Mouse (Mus musculus) CD4-positive, CD25-positive, alpha-beta regulatory T cell, adult 2 months (primary cell): ENCODE measurements at regions not wholly inside any gene's neighbourhood (a gene's known extent, or its start where the extent isn't known, plus 50 kb on each side); places are given as distances from the start of the nearest gene placed in this dataset.
A peak's percentile ranks its signal among the peaks of the same experiment; 100 is the strongest.

Source experiments
- DNase-seq: peaks from one replicate; pipeline ENCODE4 v3.0.0-alpha.2; 2012; ENCODE audit warnings: low read depth, low spot score

DNA sequence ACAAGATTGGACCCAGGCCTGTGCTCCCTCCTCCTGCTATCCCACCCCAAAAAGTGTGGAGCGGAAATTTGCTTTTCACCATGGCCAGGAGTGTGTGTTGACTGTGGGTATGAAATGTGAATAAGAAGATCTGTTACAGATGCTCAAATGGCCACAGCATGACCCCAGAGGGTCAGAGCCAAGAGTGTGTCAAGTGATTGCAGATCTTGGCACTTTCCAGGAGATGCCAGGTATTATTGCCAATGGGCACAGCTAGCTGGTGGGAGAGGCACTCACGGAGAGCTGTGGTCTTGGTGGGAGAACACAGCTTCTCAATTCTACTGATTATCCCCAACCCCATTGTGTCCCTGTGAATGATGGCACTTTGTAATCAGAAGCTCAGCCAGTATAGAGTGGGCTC, 62.7 kb downstream of the Smim20 start:
- DNase-seq, result no peak

DNA sequence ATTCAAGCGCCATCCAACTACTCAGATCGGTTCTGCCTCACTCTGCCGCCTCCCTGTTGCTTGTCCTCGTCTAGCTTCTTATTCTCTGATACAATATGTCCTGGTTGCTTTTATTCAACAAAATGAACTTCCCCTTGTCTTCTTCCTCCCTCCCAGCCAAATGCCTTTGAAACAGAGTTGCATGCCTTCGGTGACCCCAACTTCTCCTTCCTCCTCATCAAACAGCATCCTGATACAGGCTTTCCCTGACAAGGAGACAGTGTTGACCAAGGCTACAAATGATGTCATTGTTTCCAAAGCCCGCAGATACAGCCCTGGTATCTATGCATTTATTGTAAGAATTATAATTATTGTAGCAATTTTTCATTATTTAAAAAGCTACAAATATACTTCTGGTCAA, 69.8 kb downstream of the Smim20 start:
- no peak for DNase-seq

DNA sequence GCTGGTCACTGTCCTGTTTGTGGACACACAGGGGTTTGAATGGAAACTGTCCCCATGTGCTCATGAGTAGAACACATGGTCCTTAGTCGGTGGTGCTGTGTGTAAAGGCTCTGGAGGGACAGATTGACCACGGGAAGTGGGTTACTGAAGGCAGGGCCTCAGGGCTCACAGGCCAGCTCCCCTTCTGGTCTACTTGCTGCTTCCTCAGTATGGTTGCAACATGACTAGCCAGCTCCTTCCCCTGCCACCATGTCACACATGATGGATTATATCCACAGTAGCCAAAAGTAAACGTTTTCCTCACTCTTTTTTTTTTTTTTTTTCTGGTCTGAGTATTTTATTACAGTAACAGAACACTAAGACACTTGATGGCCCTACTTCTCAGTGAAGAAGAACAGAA, 70.9 kb downstream of the Smim20 start:
- DNase-seq, result no peak

DNA sequence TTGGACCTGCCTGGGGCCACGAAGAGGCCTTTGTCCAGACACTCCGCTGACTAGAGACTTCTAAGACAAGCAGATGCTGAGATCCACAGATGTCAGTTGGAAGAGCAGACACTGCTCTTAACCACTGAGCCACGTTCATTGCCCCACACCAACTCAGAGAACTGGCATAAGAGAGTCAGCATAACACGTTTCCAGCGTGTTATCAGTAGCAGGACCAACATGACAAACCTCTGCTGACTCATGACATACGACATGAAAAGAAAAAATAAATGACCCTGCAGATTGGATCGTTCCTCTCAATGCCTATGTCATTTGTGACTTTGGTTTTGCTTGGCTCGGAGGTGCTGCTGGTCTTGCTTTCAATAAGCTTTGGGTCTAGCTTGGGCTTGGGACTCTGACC, 78.3 kb downstream of the Smim20 start:
- no peak for DNase-seq

DNA sequence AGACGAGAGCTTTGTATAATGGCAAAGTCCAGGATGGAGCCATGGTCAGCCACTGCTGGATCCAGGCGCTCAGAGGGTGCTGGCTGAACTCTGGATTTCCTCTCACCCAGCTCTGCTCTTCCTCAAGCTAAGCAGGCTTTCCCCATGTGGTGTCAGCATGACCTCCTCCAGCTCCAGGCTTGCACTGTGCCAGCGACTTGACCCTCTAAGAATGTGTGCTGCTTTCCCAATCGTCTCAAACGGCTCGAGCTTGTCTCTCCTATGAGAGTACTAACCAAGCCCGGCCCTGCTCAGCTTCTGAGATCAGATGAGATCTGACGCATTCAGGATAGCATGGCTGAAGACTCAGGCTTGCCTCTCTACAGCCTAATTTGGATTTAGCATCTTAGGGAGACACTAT, 79.1 kb downstream of the Smim20 start:
- DNase-seq, result no peak

DNA sequence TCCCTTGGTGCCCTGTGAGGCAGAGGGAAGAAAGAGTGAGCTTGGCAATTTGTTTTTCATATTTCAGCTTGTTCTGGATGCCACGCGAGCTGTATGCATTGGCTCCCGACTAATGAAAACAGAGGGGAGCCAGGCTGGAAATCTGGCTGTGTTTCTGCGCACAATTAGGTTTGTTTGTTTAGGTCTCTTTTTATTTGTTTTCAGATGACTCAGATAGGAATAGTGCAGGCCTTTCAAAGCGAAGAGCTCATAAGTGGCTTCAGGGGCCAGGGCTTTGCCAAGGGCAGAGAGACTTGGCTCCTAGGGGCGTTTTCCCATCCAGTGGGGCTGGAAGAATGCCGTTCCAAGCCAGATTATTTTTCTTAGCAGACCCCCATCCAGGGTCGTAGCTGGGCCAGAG, 79.9 kb downstream of the Smim20 start:
- DNase-seq, result no peak

DNA sequence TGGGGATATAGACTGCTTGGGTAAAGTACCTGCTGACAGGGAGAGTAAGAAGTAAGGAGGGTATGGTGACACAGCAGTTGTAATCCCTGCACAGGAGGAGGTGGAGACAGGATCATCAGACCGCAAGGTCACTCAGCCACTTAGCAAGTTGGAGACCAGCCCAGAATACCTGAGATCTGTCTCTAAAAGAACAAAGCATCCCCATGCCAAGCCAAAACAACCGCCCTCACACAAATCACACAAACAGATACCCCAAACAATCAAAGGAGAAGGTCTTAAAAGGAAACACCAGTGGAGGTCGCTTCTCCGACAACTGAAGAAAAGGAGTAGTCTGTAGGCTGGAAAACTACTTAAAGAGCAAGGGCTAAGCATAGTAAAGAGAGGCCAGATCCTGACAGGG, 86.0 kb downstream of the Smim20 start:
- DNase-seq, result no peak

DNA sequence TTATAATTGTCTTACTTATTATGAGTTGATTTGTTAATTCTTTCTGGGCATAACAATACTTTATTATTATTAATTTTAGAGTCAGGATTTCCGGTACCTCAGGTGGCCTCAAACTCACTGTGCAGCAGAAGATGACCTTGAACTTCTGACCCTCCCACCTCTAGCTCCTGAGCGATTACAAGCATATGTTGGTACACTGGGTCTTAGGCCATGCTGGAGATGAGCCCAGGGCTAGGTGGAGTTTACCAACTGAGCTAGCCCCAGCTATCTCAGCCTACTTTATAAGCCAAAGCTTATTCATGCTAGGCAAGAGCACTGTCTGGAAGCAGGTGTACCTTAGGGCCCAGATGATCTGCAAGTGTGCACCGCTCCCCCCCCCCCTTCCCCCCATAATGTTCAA, 87.4 kb downstream of the Smim20 start:
- DNase-seq, result no peak

DNA sequence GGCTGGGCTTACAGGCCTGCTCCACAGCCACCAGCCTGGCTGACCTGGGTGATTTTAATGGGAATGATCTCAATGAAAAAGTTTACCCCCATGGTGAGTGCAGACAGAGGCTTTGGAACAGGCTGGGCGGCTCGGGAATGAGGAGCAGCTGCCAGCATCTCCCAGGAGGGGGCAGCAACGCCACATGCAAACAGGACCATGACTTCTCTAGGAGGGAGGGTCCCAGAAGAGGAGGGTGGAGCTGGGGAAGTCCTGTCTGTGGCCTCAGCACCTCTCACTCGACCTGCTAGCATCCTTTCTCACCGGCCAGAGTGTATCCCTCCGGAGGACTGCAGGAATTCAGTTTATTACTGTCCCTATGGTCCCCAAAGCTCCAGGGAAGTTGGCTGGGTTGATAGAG, 88.2 kb downstream of the Smim20 start:
- DNase-seq, result peak; percentile 87

DNA sequence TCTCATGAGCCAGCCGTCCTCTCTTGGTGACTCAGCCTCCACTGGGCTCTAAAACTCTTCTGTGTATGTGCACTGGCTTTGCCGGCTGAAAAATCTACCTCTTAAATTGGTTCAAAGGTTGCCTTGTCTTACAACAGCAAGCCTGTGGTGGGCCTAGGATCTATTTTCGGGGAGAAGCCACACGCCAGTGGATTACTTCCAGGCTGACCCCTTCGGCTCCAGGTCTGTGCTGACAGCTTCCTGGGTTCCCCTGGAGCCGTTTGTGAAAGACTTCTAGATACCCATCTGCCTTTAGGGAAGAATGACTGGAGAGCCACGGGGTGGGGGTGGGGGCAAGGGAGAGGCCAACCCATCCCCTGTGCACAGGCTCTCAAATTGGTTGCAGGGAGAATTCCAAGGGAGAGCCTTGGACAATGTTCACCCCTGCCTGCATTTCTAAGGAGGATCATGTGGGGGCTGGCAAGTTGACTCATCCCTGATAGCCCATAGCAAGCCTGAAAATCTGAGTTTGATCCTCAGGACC, 90.3 kb downstream of the Smim20 start:
- no peak for DNase-seq

DNA sequence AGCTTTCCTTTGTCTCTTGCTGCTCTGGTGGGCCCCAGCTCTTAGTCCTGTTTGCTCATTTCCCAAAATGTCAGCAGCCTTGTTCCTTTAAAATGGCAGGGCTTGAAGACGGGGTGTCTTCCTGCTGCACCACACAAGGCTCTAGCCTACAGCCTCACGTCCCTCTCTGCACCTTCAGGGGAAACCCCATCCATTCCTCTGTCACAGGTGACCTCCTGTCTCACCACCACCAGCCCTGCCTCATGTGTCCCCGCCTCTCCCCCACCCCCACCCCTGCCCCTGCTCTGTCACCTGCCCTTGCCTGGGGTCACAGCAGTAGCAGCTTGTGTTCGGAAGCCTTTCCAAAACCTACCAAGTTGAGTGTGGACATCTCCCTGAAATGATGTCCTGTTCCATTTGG, 91.3 kb downstream of the Smim20 start:
- no peak for DNase-seq

DNA sequence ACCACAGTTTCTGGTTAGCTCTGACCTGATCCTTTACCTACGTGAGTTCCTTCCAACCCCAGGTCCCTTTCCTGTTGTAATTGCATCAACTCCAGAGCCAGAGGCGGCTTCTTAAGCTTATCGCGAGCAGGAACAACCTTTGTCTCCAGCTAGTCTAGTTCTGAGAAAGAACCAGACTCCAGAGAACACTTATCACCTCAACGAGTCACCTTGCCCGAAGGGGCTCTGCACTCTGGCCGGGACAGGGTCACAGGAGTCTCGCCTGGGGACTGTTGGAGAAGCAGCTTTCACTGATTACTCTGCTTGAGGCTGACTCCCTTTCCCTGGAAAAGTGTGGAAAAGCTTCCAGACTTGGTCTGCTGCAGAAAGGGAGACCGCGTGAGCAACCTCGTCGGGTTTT, 93.0 kb downstream of the Smim20 start:
- no peak for DNase-seq

DNA sequence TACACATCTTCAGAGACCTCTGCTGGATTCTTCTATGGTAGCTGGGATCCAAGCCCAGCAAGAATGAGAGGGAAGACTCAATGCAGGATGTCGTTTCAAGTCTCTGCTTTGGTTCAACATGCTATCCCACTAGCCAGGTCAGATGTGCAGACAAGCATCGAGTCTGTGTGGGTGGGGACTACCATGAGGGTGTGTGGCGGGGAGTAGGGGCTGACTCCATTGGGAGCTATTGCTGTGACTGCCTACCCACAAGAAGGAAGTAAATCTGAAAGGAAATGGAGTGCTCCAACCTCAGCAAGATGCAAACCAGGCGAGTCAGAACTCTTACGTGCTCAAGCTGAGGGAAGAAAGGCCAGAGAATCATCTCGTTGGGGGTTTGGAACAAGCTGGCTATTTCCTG, 94.4 kb downstream of the Smim20 start:
- DNase-seq, result no peak

DNA sequence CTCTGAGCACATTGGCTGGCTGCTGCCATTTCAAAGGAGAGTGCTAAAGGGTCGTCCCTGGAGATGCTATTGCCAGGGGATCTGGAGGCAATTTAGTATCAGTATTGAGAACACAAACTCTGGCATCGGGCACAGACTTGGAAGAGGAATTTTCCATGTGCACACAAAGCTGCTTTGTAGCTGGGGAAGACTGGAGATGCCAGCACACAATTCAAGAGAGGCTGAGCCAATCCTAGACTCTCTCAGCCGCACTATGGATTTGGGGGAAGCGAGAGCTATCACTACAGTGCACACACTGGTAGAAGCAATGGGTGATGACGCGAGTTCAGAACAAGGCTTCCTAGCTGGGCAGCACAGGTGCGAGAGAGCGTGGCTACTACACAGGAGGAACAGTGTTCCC, 97.0 kb downstream of the Smim20 start:
- no peak for DNase-seq

DNA sequence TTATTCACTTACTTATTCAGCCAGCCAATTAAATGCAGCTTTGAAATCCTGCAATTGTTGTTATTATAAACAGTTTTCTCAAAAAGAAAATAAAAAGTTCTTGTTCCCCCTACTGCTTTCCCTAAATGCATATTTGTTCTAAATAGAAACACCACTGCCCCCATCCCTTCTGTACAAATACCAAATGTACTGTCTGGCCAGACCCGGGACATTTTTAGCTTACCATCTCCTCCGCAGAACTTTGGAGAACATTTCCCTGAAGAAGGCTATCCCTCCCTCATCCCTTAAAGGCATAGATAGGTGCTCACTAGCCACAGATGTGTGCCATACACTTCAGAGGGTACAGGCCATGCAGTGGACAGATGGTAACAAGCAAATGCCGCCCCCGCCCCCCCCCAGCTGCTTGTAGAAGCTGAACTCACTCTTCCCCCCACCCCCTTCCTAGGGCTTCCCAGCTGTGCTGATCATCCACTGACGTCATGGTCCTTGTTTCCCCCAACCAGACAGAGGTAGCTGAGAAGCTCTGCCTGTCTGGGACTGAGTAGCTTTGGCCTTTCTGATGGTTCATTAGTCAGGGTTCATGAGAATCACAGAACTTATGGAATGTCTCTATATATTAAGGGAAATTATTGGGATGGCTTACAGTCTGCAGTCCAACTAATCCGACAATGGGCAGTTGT, 98.9 kb upstream of the Rbpj start:
- no peak for DNase-seq

DNA sequence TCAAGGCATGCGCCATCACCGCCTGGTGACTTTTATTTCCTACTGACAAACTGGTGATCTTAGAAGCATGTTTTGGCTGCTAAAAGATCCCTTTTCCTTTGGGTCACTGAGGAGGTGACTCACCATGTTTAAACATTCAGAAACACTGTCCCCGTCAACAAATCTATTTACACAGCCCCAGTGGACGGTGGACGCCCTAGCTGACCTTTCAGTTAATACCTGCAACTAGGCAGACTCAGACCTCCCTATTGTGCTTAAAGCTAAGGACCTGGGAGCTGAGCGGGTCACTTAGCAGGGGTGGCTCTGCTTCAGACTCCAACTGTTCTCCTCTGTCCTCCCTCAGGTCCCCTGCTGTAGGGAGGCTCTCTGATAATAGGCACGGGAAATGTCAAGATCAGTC, 95.7 kb upstream of the Rbpj start:
- DNase-seq, result no peak

DNA sequence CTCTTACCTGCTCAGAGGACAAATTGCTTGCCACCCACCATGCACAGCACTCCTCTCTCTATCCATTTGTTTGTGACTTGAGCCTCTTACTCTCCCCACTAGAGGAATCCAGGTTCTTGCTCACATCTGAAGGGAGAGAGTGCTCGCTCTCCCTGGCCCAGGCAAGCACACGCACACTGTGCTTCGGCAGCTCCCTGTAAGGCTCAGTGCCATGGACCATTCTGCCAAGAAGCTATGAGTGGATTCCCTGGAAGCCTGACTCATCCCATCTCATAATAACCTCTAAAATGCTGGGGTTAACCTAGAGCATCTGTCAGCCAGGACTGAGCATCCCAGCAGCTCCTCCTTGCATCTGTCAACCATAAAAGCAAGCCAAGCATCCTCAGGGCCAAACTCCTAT, 94.3 kb upstream of the Rbpj start:
- no peak for DNase-seq

DNA sequence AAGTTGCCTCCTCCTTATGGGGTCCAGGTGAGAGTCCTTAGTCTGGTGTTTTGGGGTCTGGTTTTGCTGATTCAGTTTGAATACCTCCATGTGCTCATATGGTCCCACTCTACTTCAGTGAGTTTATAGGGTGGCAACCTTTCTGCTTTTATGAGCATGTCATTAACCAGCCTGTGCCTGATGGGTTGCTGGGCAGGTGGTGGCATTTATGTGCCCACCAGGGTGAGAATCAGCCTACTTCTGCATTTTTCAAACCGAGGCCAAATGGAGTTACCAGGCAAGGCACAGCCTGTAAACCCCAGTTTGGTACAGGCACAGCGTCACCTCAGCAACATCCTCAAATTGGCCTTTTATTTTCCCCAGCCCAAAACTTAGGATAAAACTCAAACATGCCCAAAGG, 92.6 kb upstream of the Rbpj start:
- no peak for DNase-seq

DNA sequence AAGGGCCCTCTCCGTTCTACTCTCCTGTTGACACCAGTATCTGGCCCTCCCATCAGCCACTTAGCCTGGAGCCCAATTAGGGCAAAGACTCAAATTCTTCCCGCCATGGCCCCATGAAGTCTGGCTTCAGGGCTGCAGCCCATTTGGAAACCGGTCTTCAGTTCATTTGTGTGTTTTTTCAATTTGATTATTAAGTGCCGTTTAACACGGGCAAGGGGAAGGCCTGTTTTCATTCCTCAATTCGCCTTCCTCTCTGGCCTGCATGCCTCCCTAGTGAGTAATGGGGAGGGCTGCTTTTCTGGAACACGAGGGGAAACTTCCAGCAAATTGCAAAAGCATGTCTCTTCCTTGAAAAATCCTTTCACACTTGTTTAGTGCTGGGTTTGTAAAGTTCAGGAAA, 89.1 kb upstream of the Rbpj start:
- DNase-seq, result no peak

DNA sequence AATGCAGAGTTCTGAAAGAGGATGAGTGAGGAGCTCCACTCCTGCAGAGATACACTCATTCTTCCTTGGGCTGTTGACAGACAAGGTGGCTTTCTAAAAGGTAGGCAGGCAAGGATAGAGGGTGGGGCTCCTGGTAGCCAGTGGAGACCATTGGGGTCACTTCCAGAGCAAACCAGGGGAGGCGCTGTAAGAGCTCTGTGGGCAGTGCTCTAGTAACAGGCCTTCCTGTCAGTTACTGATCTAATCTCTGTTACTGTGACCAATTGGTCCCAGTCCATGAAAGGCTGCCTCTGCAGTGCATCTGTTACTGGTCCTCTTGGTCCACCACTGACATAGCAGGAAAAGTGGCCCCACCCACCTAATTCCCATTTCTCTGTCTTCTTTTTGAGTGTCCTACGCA, 88.3 kb upstream of the Rbpj start:
- no peak for DNase-seq

DNA sequence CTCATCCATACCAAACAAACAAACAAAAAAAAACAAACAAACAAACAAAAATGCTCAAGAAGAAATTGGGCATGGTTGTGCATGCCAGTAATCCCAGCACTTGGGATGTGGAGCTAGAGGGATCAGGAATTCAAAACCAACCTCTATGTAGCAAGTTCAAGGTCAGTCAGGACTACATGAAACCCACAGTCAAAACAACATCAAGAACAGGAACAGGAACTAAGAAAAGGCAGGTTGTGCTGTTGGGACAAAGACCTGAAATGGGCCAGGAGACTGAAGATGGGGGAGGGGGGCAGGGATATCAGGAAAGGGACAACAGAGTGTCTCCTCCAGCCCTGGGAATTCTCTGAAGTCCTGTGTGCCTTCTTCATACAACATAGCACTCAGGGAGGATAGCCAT, 87.8 kb upstream of the Rbpj start:
- DNase-seq, result no peak

DNA sequence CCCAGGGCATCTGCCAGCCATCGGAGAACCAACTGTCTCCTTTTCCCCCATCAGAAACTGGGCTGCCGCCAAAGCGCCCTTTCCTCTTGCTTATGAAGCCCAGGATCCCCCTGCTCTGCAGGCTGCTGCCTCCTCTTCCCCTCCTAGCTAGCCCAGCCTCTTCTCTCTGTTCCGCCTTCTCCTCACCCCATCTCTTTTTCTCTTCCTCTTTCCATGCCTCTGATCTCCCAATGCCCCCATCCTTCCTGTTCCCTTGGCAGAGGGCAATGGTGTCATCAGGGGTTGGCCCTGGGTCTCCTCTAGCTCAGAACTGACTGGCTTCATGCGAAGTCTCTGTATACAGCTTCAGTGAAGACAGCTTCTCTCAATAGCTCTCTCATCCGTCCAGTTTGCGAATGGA, 87.4 kb upstream of the Rbpj start:
- DNase-seq, result no peak

DNA sequence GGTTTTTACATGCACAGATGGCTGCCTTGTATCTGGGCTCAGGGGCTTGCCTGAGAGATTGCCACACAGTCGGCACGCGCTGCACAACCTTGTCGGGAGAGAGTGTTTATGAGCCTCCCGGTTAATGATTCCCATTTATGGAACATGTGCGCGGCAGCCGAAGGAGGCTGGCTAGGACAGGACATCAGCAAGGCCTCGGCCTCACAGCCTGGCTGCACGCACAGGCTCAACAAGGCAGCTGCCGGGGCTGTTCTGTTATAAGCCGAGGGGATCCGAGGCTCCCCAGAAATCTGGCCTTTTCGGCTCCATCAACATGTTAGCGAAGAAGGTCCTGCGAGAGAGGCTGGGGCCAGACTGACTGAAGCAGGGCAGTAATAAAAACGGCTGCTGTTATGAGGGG, 86.3 kb upstream of the Rbpj start:
- DNase-seq, result no peak

DNA sequence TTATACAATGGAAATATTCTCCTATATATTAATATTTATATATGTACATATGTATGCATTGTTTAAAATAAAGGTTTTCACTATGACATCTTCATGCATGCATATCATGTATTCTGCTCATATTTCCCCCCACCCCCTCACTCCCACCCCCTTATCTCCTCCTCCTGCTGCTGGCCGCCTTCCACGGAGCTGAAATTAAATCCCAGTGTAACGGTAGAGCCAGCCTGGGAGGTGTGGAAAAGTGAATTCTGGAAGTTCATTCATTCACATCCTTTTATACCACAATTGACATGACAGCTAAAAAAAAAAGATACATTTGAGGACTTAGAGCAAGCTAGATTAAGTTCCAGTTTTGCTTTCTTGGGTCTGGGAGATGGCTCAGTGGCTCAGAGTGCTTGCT, 85.7 kb upstream of the Rbpj start:
- DNase-seq, result no peak
